Mouse (Mus musculus) intestine, embryonic 15.5 days (tissue): Measurements from ENCODE around the gene Dars. TPM values are rescaled to one million over a fixed set of nuclear protein-coding genes. Genes with fewer than 3 reads are reported as not detected.

Experiments used
- ATAC-seq: fragments of 200-750 bp; cut with Nextera tagmentation; 2 replicates; pipeline ENCODE4 v1.8.0; 2017; ENCODE audit warnings: moderate TSS enrichment, moderate library complexity
- H3K27ac ChIP-seq: fragments of 300-500 bp; sonication (generic); 2 replicates; pipeline ENCODE4 v1.5.1; 2015; ENCODE audit warnings: mild to moderate bottlenecking, inconsistent platforms
- H3K27me3 ChIP-seq: fragments of 300-500 bp; sonication (generic); replicated peaks from 2 replicates; pipeline ENCODE4 v1.6.1; 2015; ENCODE audit warnings: inconsistent platforms
- H3K36me3 ChIP-seq: fragments of 300-500 bp; sonication (generic); 2 replicates; pipeline ENCODE4 v1.6.1; 2015; ENCODE audit warnings: inconsistent platforms
- H3K4me1 ChIP-seq: fragments of 300-500 bp; sonication (generic); replicated peaks from 2 replicates; pipeline ENCODE4 v1.6.1; 2015; ENCODE audit warnings: inconsistent platforms
- H3K4me2 ChIP-seq: fragments of 300-500 bp; sonication (generic); replicated peaks from 2 replicates; pipeline ENCODE4 v1.6.1; 2015; ENCODE audit warnings: mild to moderate bottlenecking, inconsistent platforms
- H3K4me3 ChIP-seq: fragments of 300-500 bp; sonication (generic); replicated peaks from 2 replicates; pipeline ENCODE4 v1.5.1; 2015; ENCODE audit warnings: inconsistent platforms
- H3K9ac ChIP-seq: fragments of 300-500 bp; sonication (generic); 2 replicates; pipeline ENCODE4 v1.6.1; 2015; ENCODE audit warnings: inconsistent platforms
- H3K9me3 ChIP-seq: fragments of 300-500 bp; sonication (generic); 2 replicates; pipeline ENCODE4 v1.6.1; 2016; ENCODE audit warnings: inconsistent platforms
- WGBS: fragments of 180-500 bp; shearing (Covaris S2); methylation state at CpG from one replicate; pipeline ENCODE4 v1.1.7; 2015; 5-methylcytosine and 5-hydroxymethylcytosine counted together
- polyA plus RNA-seq: library from polyadenylated mRNA; unstranded; fragments of >200 nt; fragmentation: Nextera tagmentation; extraction: Ambion mirVana; gene quantifications from 2 replicates; pipeline ENCODE4 v1.2.1, GENCODE M21; 2015

Dars gene
- 169 and 200 TPM in 2 replicates for polyA plus RNA-seq

GRCm38 (mm10) chr1:128416584-128417532 is at the start of gene Dars:
TSS of gene Dars (minus strand) at chr1:128417368.
- 0 out of 2 replicates have a peak, but pooled peaks cover 2% of the 10 kb centered on the region for H3K4me1 ChIP-seq
- no peaks in the 10 kb centered on the region for H3K36me3 ChIP-seq
- H3K27ac ChIP-seq = peak within 1 kb of the TSS; percentile 98
- no peaks in the 10 kb centered on the region for H3K27me3 ChIP-seq
- WGBS = under 1% methylated on average over 68 of the region's 68 CpGs
- H3K4me3 ChIP-seq = peak within 1 kb of the TSS; percentile 87
- peak within 1 kb of the TSS; percentile 97 for H3K9ac ChIP-seq
- H3K9me3 ChIP-seq = no peaks in the 10 kb centered on the region
- peak within 1 kb of the TSS; percentile 65 for H3K4me2 ChIP-seq
- peak; percentile 94 for ATAC-seq

- WGBS = 50% methylated on average over 1 of the region's 1 CpGs
- Histone ChIP-seq H3K4me1 (no peaks in the 10 kb centered on the region), H3K36me3 (no peaks in the 10 kb centered on the region), H3K4me3 (no peak overlapping the region), H3K9ac (no peak overlapping the region), H3K27ac (no peak overlapping the region), H3K4me2 (no peak overlapping the region), H3K27me3 (no peaks in the 10 kb centered on the region), H3K9me3 (no peaks in the 10 kb centered on the region)
- no peak for ATAC-seq
These were observed 49.7 kb upstream of the Dars start for GRCm38 (mm10) chr1:128466828-128467227.

GRCm38 (mm10) chr1:128463478-128463877 is 46.3 kb upstream of the Dars start:
- H3K27me3 ChIP-seq = no peaks in the 10 kb centered on the region
- H3K9ac ChIP-seq = no peak overlapping the region
- no peak overlapping the region for H3K27ac ChIP-seq
- no peaks in the 10 kb centered on the region for H3K9me3 ChIP-seq
- no peak for ATAC-seq
- WGBS = 79% methylated on average over 5 of the region's 5 CpGs
- H3K4me3 ChIP-seq = no peak overlapping the region
- H3K4me1 ChIP-seq = no peaks in the 10 kb centered on the region
- H3K4me2 ChIP-seq = no peak overlapping the region
- H3K36me3 ChIP-seq = no peaks in the 10 kb centered on the region

GRCm38 (mm10) chr1:128462389-128462788 is 45.2 kb upstream of the Dars start:
- H3K27me3 ChIP-seq = no peaks in the 10 kb centered on the region
- H3K9ac ChIP-seq = no peak overlapping the region
- H3K4me2 ChIP-seq = no peak overlapping the region
- H3K36me3 ChIP-seq = no peaks in the 10 kb centered on the region
- no peak overlapping the region for H3K27ac ChIP-seq
- ATAC-seq = no peak
- no peak overlapping the region for H3K4me3 ChIP-seq
- 50% methylated on average over 3 of the region's 3 CpGs for WGBS
- no peaks in the 10 kb centered on the region for H3K4me1 ChIP-seq
- no peaks in the 10 kb centered on the region for H3K9me3 ChIP-seq

GRCm38 (mm10) chr1:128460780-128461179 is 43.6 kb upstream of the Dars start:
- WGBS = 88% methylated on average over 6 of the region's 6 CpGs
- no peaks in the 10 kb centered on the region for H3K9me3 ChIP-seq

GRCm38 (mm10) chr1:128459439-128459838 is 42.3 kb upstream of the Dars start:
- Histone ChIP-seq H3K4me3 (no peak overlapping the region), H3K27ac (no peak overlapping the region), H3K9ac (no peak overlapping the region), H3K4me1 (0 out of 2 replicates have a peak, but pooled peaks cover 2% of the 10 kb centered on the region), H3K27me3 (no peaks in the 10 kb centered on the region), H3K9me3 (no peaks in the 10 kb centered on the region), H3K4me2 (no peak overlapping the region), H3K36me3 (no peaks in the 10 kb centered on the region)
- no peak for ATAC-seq
- WGBS = 73% methylated on average over 1 of the region's 1 CpGs

More at GRCm38 (mm10) chr1:128460780-128461179, 43.6 kb upstream of the Dars start:
- Histone ChIP-seq H3K36me3 (no peaks in the 10 kb centered on the region), H3K9ac (no peak overlapping the region), H3K27me3 (no peaks in the 10 kb centered on the region), H3K4me1 (0 out of 2 replicates have a peak, but pooled peaks cover 2% of the 10 kb centered on the region), H3K27ac (no peak overlapping the region), H3K4me3 (no peak overlapping the region), H3K4me2 (no peak overlapping the region)
- no peak for ATAC-seq

- ATAC-seq = no peak
- Histone ChIP-seq H3K4me3 (no peak overlapping the region), H3K27ac (no peak overlapping the region), H3K36me3 (no peaks in the 10 kb centered on the region), H3K9ac (no peak overlapping the region), H3K9me3 (no peaks in the 10 kb centered on the region), H3K4me1 (0 out of 2 replicates have a peak, but pooled peaks cover 2% of the 10 kb centered on the region), H3K4me2 (no peak overlapping the region), H3K27me3 (no peaks in the 10 kb centered on the region)
- 74% methylated on average over 3 of the region's 3 CpGs for WGBS
These were observed 41.8 kb upstream of the Dars start for GRCm38 (mm10) chr1:128459011-128459410.

- H3K9ac ChIP-seq = no peak overlapping the region
- no peaks in the 10 kb centered on the region for H3K27me3 ChIP-seq
- no peaks in the 10 kb centered on the region for H3K36me3 ChIP-seq
- H3K27ac ChIP-seq = no peak overlapping the region
- 0 out of 2 replicates have a peak, but pooled peaks cover 2% of the 10 kb centered on the region for H3K4me1 ChIP-seq
- H3K4me2 ChIP-seq = peak overlapping the region; percentile 47
- H3K9me3 ChIP-seq = no peaks in the 10 kb centered on the region
- WGBS = 34% methylated on average over 18 of the region's 18 CpGs
- no peak overlapping the region; the same call in 1 of the 2 replicates for H3K4me3 ChIP-seq
- 0 out of 2 replicates have a peak, but pooled peaks have one; percentile 53 for ATAC-seq
These were observed 39.8 kb upstream of the Dars start for GRCm38 (mm10) chr1:128456844-128457445.

GRCm38 (mm10) chr1:128456271-128456670 is 39.1 kb upstream of the Dars start:
- Histone ChIP-seq H3K4me3 (no peak overlapping the region), H3K36me3 (no peaks in the 10 kb centered on the region), H3K27ac (no peak overlapping the region), H3K9me3 (no peaks in the 10 kb centered on the region), H3K4me2 (no peak overlapping the region), H3K27me3 (no peaks in the 10 kb centered on the region), H3K9ac (no peak overlapping the region), H3K4me1 (0 out of 2 replicates have a peak, but pooled peaks cover 2% of the 10 kb centered on the region)
- ATAC-seq = no peak
- 84% methylated on average over 10 of the region's 10 CpGs for WGBS

- H3K9me3 ChIP-seq = no peaks in the 10 kb centered on the region
- no peak overlapping the region for H3K9ac ChIP-seq
- H3K27ac ChIP-seq = no peak overlapping the region
- 0 out of 2 replicates have a peak, but pooled peaks cover 2% of the 10 kb centered on the region for H3K4me1 ChIP-seq
- no peak overlapping the region for H3K4me2 ChIP-seq
- H3K27me3 ChIP-seq = no peaks in the 10 kb centered on the region
- WGBS = 74% methylated on average over 3 of the region's 3 CpGs
- H3K36me3 ChIP-seq = no peaks in the 10 kb centered on the region
- H3K4me3 ChIP-seq = no peak overlapping the region
- ATAC-seq = no peak
These were observed 35.0 kb upstream of the Dars start for GRCm38 (mm10) chr1:128452210-128452609.

GRCm38 (mm10) chr1:128451183-128451582 is 34.0 kb upstream of the Dars start:
- Histone ChIP-seq H3K9ac (no peak overlapping the region), H3K27me3 (no peaks in the 10 kb centered on the region)
- WGBS = 89% methylated on average over 4 of the region's 4 CpGs

GRCm38 (mm10) chr1:128447206-128447902 is 30.2 kb upstream of the Dars start:
- WGBS = 78% methylated on average over 7 of the region's 7 CpGs
- no peaks in the 10 kb centered on the region for H3K27me3 ChIP-seq
- no peaks in the 10 kb centered on the region for H3K4me1 ChIP-seq
- H3K4me2 ChIP-seq = no peak overlapping the region
- H3K36me3 ChIP-seq = no peaks in the 10 kb centered on the region
- no peaks in the 10 kb centered on the region for H3K9me3 ChIP-seq
- H3K4me3 ChIP-seq = no peak overlapping the region
- no peak overlapping the region for H3K9ac ChIP-seq
- no peak for ATAC-seq
- no peak overlapping the region for H3K27ac ChIP-seq

More at GRCm38 (mm10) chr1:128451183-128451582, 34.0 kb upstream of the Dars start:
- Histone ChIP-seq H3K9me3 (no peaks in the 10 kb centered on the region), H3K4me1 (no peaks in the 10 kb centered on the region), H3K4me2 (no peak overlapping the region), H3K4me3 (no peak overlapping the region), H3K27ac (no peak overlapping the region), H3K36me3 (no peaks in the 10 kb centered on the region)
- ATAC-seq = no peak
